Mouse (Mus musculus) intestine, embryonic 14.5 days (tissue): Measurements from ENCODE around the gene Dlg4. TPM values are rescaled to one million over a fixed set of nuclear protein-coding genes. Genes with fewer than 3 reads are reported as not detected.
"Not testable (repeated sequence)": the region's sequence is repeated elsewhere in the genome, so short reads cannot be mapped to it uniquely, and the experiment has no call there.

Source experiments
- ATAC-seq: fragments of 200-750 bp; cut with Nextera tagmentation; replicated peaks from 2 replicates; pipeline ENCODE4 v1.8.0; 2017; ENCODE audit warnings: low read depth, moderate number of reproducible peaks, moderate TSS enrichment, moderate library complexity; ENCODE audit not compliant: low FRiP score, low TSS enrichment
- DNase-seq: peaks from one replicate; pipeline ENCODE4 v3.0.0-alpha.2; 2018; ENCODE audit warnings: low spot score
- H3K27ac ChIP-seq: fragments of 300-500 bp; sonication (generic); 2 replicates; pipeline ENCODE4 v1.5.1; 2014; ENCODE audit warnings: low read depth, mild to moderate bottlenecking, control low read depth
- H3K27me3 ChIP-seq: fragments of 300-500 bp; sonication (generic); replicated peaks from 2 replicates; pipeline ENCODE4 v1.6.1; 2014; ENCODE audit warnings: low read length, control low read depth; ENCODE audit not compliant: control insufficient read depth, insufficient read depth
- H3K36me3 ChIP-seq: fragments of 300-500 bp; sonication (generic); 2 replicates; pipeline ENCODE4 v1.6.1; 2014; ENCODE audit warnings: low read length, control low read depth; ENCODE audit not compliant: control insufficient read depth, insufficient read depth
- H3K4me1 ChIP-seq: fragments of 300-500 bp; sonication (generic); replicated peaks from 2 replicates; pipeline ENCODE4 v1.6.1; 2014; ENCODE audit warnings: low read length, control low read depth, mixed read lengths; ENCODE audit not compliant: control insufficient read depth, insufficient read depth
- H3K4me2 ChIP-seq: fragments of 300-500 bp; sonication (generic); 2 replicates; pipeline ENCODE4 v1.6.1; 2014; ENCODE audit warnings: low read length
- H3K4me3 ChIP-seq: fragments of 300-500 bp; sonication (generic); 2 replicates; pipeline ENCODE4 v1.5.1; 2014; ENCODE audit warnings: low read depth, low read length, control low read depth, mixed read lengths
- H3K9ac ChIP-seq: fragments of 300-500 bp; sonication (generic); 2 replicates; pipeline ENCODE4 v1.6.1; 2014; ENCODE audit warnings: mild to moderate bottlenecking, low read length
- H3K9me3 ChIP-seq: fragments of 300-500 bp; sonication (generic); 2 replicates; pipeline ENCODE4 v1.6.1; 2016; ENCODE audit warnings: low read length, control low read depth; ENCODE audit not compliant: control insufficient read depth
- WGBS: fragments of 180-500 bp; shearing (Covaris S2); extraction: QIAGEN DNeasy Blood & Tissue Kit; methylation state at CpG from one replicate; pipeline ENCODE4 v1.1.7; 2014; 5-methylcytosine and 5-hydroxymethylcytosine counted together
- polyA plus RNA-seq: library from polyadenylated mRNA; unstranded; fragments of >200 nt; fragmentation: Nextera tagmentation; extraction: Ambion mirVana; gene quantifications from 2 replicates; pipeline ENCODE4 v1.2.1, GENCODE M21; 2014

The Dlg4 gene
- polyA plus RNA-seq, 1 experiment from 2014 or later, result 7.7 TPM

GRCm38 (mm10) chr11:70012931-70013330 is 3.8 kb upstream of the Dlg4 start:
- Histone ChIP-seq H3K4me1 (peaks cover 13% of the 10 kb centered on the region), H3K9ac (no peak overlapping the region), H3K27ac (no peak overlapping the region), H3K4me2 (no peak overlapping the region), H3K4me3 (no peak overlapping the region), H3K36me3 (peaks cover 60% of the 10 kb centered on the region), H3K27me3 (no peaks in the 10 kb centered on the region), H3K9me3 (no peaks in the 10 kb centered on the region)
- DNase-seq, result no peak
- 89% methylated on average over 9 of the region's 9 CpGs for WGBS
- ATAC-seq, result no peak

GRCm38 (mm10) chr11:70013408-70013807 is 3.3 kb upstream of the Dlg4 start:
- DNase-seq (no peak), ATAC-seq (no peak)

GRCm38 (mm10) chr11:70014051-70014450 is 2.7 kb upstream of the Dlg4 start:
- Histone ChIP-seq H3K4me3 (no peak overlapping the region), H3K27me3 (no peaks in the 10 kb centered on the region), H3K4me2 (peak overlapping the region; percentile 68; the same call in 1 of the 2 replicates), H3K9ac (no peak overlapping the region; the same call in 1 of the 2 replicates), H3K36me3 (peaks cover 49% of the 10 kb centered on the region), H3K27ac (no peak overlapping the region), H3K4me1 (peaks cover 20% of the 10 kb centered on the region), H3K9me3 (no peaks in the 10 kb centered on the region)
- DNase-seq (no peak), ATAC-seq (no peak)
- WGBS, result 59% methylated on average over 5 of the region's 5 CpGs

More at GRCm38 (mm10) chr11:70013408-70013807, 3.3 kb upstream of the Dlg4 start:
- Histone ChIP-seq H3K4me2 (no peak overlapping the region), H3K4me1 (peaks cover 16% of the 10 kb centered on the region), H3K4me3 (no peak overlapping the region), H3K27me3 (no peaks in the 10 kb centered on the region), H3K36me3 (peaks cover 55% of the 10 kb centered on the region), H3K27ac (no peak overlapping the region), H3K9ac (no peak overlapping the region), H3K9me3 (no peaks in the 10 kb centered on the region)
- WGBS, result 80% methylated on average over 3 of the region's 3 CpGs

GRCm38 (mm10) chr11:70014880-70015558 is 1.7 kb upstream of the Dlg4 start, which contains the start of gene Acadvl:
Gene Acadvl, minus strand, starts transcription at chr11:70015411.
- Histone ChIP-seq H3K9me3 (no peaks in the 10 kb centered on the region), H3K36me3 (peaks cover 39% of the 10 kb centered on the region), H3K4me3 (peak within 1 kb of the TSS; percentile 52), H3K27me3 (no peaks in the 10 kb centered on the region), H3K4me1 (peaks cover 29% of the 10 kb centered on the region), H3K4me2 (peak within 1 kb of the TSS; percentile 68), H3K9ac (peak within 1 kb of the TSS; percentile 55), H3K27ac (peak within 1 kb of the TSS; percentile 17; the same call in 1 of the 2 replicates)
- ATAC-seq, result peak; percentile 84
- under 1% methylated on average over 35 of the region's 35 CpGs for WGBS
- peak; percentile 87 for DNase-seq

GRCm38 (mm10) chr11:70015677-70016076 is 1.1 kb upstream of the Dlg4 start:
- DNase-seq (no peak), ATAC-seq (no peak)
- peaks cover 36% of the 10 kb centered on the region for H3K4me1 ChIP-seq
- H3K27me3 ChIP-seq, result no peaks in the 10 kb centered on the region
- H3K9me3 ChIP-seq, result no peaks in the 10 kb centered on the region
- peak overlapping the region; percentile 68 for H3K4me2 ChIP-seq
- H3K27ac ChIP-seq, result no peak overlapping the region
- H3K9ac ChIP-seq, result 0 out of 2 replicates have a peak overlapping the region, but pooled peaks have one; percentile 55
- H3K4me3 ChIP-seq, result peak overlapping the region; percentile 52
- WGBS, result 60% methylated on average over 6 of the region's 6 CpGs
- H3K36me3 ChIP-seq, result peaks cover 32% of the 10 kb centered on the region

- not testable (repeated sequence) for ATAC-seq
Observed at GRCm38 (mm10) chr11:70016177-70016576, 565 bp upstream of the Dlg4 start.

GRCm38 (mm10) chr11:70017199-70017767 is 541 bp downstream of the Dlg4 start:
- Histone ChIP-seq H3K9ac (no peak overlapping the region; the same call in 1 of the 2 replicates), H3K27me3 (no peaks in the 10 kb centered on the region), H3K27ac (no peak overlapping the region), H3K4me3 (no peak overlapping the region), H3K4me2 (peak overlapping the region; percentile 56), H3K36me3 (peaks cover 16% of the 10 kb centered on the region), H3K9me3 (no peaks in the 10 kb centered on the region), H3K4me1 (peaks cover 44% of the 10 kb centered on the region)
- ATAC-seq (no peak), DNase-seq (no peak)
- WGBS, result 49% methylated on average over 7 of the region's 7 CpGs

More at GRCm38 (mm10) chr11:70016177-70016576, 565 bp upstream of the Dlg4 start:
- not testable (repeated sequence) for H3K27me3 ChIP-seq, H3K27ac ChIP-seq, H3K9ac ChIP-seq, H3K4me3 ChIP-seq, H3K9me3 ChIP-seq, H3K4me2 ChIP-seq, DNase-seq
- peaks cover 27% of the 10 kb centered on the region for H3K36me3 ChIP-seq
- peaks cover 37% of the 10 kb centered on the region for H3K4me1 ChIP-seq
- 85% methylated on average over 2 of the region's 2 CpGs for WGBS

GRCm38 (mm10) chr11:70018131-70018990 is 1.6 kb downstream of the Dlg4 start:
- Histone ChIP-seq H3K27me3 (no peaks in the 10 kb centered on the region), H3K9me3 (no peaks in the 10 kb centered on the region), H3K4me1 (peaks cover 51% of the 10 kb centered on the region), H3K4me3 (peak overlapping the region; percentile 61), H3K36me3 (0 out of 2 replicates have a peak, but pooled peaks cover 6% of the 10 kb centered on the region), H3K9ac (peak overlapping the region; percentile 69), H3K27ac (peak overlapping the region; percentile 81), H3K4me2 (peak overlapping the region; percentile 56)
- WGBS, result under 1% methylated on average over 25 of the region's 25 CpGs
- no peak for ATAC-seq
- DNase-seq, result peak; percentile 77
